Mouse (Mus musculus) bone marrow macrophage, adult 2 months (primary cell): ENCODE data around the gene Snx18. TPM values are rescaled to one million over a fixed set of nuclear protein-coding genes. Genes with fewer than 3 reads are reported as not detected.

Experiments
- H3K27ac ChIP-seq: 2 replicates; pipeline ENCODE4 v1.5.1; 2012; ENCODE audit warnings: low read depth, low read length; ENCODE audit not compliant: insufficient read depth
- H3K4me1 ChIP-seq: 2 replicates; pipeline ENCODE4 v1.6.1; 2012; ENCODE audit warnings: low read length; ENCODE audit not compliant: control insufficient read depth, insufficient read depth
- H3K4me3 ChIP-seq: 2 replicates; pipeline ENCODE4 v1.5.1; 2012; ENCODE audit warnings: mild to moderate bottlenecking, low read length, moderate library complexity; ENCODE audit not compliant: insufficient read depth
- CTCF ChIP-seq: IDR thresholded peaks from 2 replicates; pipeline ENCODE4 v1.5.1; 2012; ENCODE audit warnings: low read depth, mild to moderate bottlenecking, low read length, moderate library complexity
- POLR2A ChIP-seq: IDR thresholded peaks from 2 replicates; pipeline ENCODE4 v1.6.1; 2012; ENCODE audit warnings: mild to moderate bottlenecking, low read depth, low read length, borderline replicate concordance
- polyA plus RNA-seq: library from polyadenylated mRNA; stranded (reverse); fragments of >200 nt; gene quantifications from 2 replicates; pipeline ENCODE4 v1.2.4, GENCODE M21; 2012; ENCODE audit not compliant: missing spikeins, insufficient read depth, insufficient read length

The Snx18 gene
- polyA plus RNA-seq, 1 experiment, result 27.1 TPM

DNA sequence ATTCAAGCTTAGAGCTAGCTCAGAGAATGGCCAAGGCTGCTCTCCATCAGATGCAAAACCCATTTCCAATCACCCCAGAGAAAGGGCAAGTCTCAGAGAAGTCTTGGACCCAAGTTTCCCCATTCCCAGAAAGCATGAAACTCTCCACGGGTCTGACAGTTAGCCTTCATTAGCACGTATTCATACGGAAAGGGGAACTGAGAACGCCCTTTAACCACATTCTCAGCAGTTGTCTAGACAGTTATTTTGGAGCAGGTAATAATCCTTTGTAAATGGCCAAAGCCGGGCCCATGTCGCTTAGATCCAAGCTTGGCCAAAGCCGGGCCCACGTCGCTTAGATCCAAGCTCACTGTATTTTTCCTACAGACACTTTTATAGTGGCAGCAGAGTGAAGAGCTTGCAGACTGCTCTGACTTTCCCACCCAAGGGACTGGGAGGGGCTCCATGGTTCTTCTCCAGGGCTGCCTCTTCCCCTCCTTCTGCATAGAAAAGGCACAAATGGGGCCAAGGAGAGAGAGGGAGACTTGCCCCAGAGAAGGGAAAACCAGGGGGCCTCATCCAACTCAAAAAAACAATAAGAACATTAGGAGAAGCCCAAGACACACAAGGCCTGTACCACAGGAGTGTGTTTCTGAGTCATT, 46.2 kb downstream of the Snx18 start:
- Histone ChIP-seq H3K4me3 (no peak overlapping the region), H3K4me1 (peaks cover 10% of the 10 kb centered on the region), H3K27ac (no peak overlapping the region)
- no peak for TF ChIP-seq POLR2A
- TF ChIP-seq CTCF, result no peak

DNA sequence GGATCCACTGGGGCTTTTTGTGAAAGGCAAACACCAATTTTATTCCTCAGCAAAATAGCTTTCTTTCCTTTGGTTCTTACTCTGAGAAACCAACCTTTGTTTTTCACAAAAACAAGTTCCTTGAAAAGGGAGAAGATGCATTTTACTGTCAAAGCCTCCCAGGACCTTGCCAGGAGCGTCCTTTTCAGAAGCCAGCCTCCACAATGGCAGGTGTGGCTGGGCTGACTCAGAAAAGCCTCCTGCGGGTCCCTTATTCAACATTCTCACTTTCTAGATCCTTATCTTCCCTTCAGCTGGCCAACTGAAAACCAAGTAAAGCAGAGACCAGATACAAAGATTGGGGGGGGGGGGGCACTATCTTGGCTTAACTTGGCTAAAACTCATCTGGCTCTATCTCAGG, 48.8 kb downstream of the Snx18 start:
- Histone ChIP-seq H3K4me1 (peaks cover 10% of the 10 kb centered on the region), H3K4me3 (no peak overlapping the region), H3K27ac (no peak overlapping the region)
- TF ChIP-seq CTCF (no peak), POLR2A (no peak)

DNA sequence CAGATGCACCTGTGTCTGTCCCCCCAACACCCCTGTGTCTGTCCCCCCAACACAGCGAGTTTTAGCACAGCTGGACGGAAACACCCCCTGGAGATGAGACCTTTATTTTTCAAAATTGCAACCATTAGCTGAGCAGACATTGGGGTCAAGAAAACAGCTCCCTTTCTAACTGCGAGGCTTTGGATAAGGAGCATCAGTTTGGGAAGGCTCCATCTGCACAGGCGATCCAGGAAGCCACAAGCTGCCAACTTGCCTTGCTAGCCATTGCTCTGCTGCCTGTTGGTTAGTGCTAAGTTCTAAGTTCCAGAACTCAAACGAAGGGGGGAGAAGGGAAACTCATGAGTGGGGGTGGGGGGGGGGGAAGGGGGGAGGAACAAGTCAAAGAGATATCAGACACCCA, 51.4 kb downstream of the Snx18 start:
- no peak overlapping the region for H3K27ac ChIP-seq
- H3K4me1 ChIP-seq, result peaks cover 6% of the 10 kb centered on the region
- no peak for TF ChIP-seq POLR2A
- no peak for TF ChIP-seq CTCF
- no peak overlapping the region for H3K4me3 ChIP-seq

DNA sequence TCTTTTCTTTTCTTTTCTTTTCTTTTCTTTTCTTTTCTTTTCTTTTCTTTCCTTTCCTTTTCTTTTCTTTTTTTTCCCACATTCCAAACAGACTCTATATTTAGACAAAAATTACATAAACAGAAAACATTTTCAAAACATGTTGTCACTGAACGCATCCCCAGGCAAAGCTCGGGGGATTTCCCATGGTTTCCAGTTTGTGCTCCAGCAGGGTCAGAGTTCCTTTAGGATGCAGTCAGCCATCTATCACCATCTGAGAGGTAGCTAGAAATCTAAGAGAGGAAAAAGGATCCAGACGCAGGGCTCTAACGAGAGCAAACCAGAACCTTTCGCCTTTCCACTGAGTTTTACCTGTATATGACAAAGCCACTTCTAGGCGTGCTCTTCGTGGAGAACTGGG, 52.0 kb downstream of the Snx18 start:
- Histone ChIP-seq H3K27ac (no peak overlapping the region), H3K4me1 (peaks cover under 1% of the 10 kb centered on the region), H3K4me3 (no peak overlapping the region)
- TF ChIP-seq CTCF (no peak), POLR2A (no peak)

DNA sequence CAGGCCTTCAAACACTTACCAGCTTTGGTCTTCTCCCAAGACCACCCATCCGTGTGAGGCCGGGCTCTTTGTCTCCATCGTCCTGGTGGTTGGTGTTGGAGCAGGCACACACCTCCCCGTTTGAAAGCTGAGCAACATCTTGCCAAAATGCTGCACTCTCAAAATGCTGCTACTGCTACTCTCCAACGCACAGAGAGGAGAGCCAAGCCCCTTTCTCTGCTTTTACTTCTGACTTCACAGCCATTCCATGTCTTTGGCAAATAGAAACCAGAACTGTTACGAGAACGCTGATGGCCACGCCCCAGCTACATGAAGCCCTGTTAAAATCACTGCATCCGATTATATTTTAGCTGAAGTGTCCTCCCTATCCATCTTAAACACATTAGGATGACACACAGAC, 58.7 kb downstream of the Snx18 start:
- no peak overlapping the region for H3K27ac ChIP-seq
- no peak overlapping the region for H3K4me3 ChIP-seq
- no peak for TF ChIP-seq CTCF
- no peak for TF ChIP-seq POLR2A
- no peaks in the 10 kb centered on the region for H3K4me1 ChIP-seq

GRCm38 (mm10) chr13:113556538-113556937, 61.8 kb downstream of the Snx18 start:
- Histone ChIP-seq H3K27ac (no peak overlapping the region), H3K4me3 (no peak overlapping the region), H3K4me1 (peaks cover 6% of the 10 kb centered on the region)
- TF ChIP-seq CTCF, result no peak
- TF ChIP-seq POLR2A, result no peak

- Histone ChIP-seq H3K4me1 (peaks cover 6% of the 10 kb centered on the region), H3K4me3 (no peak overlapping the region), H3K27ac (no peak overlapping the region)
- TF ChIP-seq POLR2A (no peak), CTCF (no peak)
These were observed 63.1 kb downstream of the Snx18 start for GRCm38 (mm10) chr13:113555226-113555625.

DNA sequence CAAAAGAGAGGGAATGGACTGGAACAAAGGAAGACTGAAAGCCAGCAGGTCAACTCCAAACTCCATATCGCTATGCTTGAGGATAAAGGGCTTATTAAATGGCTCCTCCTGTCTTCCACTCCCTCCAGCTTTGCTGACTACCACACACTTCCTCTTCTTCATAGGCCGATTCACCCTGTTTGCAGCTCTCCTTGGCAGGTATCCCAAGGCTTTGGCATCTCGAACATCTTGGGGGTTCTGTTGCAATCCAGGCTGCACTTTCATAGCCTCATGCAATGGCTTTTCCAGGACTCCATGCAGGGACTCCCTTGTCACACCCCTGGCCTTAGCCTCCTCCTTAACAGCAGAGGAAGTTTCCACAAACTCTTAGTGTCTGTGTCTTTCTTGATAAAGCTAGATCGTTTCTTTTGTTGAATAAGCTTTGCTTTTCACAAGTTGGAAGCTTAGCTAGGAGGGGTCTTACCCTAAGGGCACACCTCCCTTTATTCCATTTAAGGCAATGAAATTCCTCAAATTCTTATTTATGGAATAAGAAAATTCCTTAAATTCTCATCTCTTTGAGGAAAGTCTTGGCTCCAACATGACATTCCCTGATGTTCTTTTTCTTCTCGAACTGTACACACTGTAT, 64.6 kb downstream of the Snx18 start:
- Histone ChIP-seq H3K27ac (no peak overlapping the region), H3K4me3 (no peak overlapping the region), H3K4me1 (peaks cover 11% of the 10 kb centered on the region)
- no peak for TF ChIP-seq CTCF
- TF ChIP-seq POLR2A, result no peak

DNA sequence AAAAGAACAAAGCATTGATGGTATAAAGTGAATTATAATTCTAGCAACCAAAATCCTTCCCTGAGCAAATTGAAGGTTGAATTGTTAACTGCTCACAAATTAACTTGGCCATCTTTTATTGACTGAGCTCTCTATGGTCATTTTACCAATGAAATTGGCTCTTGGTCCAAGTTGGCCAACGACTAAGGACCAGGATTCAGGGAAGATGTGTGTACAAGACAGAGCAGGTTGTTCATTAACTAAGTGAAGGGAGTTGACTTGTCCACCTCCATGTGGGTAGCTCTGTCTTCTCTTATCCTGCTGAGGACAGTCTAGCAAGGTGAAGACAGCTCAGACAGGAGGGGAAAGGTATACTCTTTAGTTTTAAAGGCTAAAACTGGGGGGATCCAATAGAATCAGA, 66.0 kb downstream of the Snx18 start:
- Histone ChIP-seq H3K27ac (no peak overlapping the region), H3K4me3 (no peak overlapping the region), H3K4me1 (peaks cover 21% of the 10 kb centered on the region)
- TF ChIP-seq CTCF (no peak), POLR2A (no peak)

DNA sequence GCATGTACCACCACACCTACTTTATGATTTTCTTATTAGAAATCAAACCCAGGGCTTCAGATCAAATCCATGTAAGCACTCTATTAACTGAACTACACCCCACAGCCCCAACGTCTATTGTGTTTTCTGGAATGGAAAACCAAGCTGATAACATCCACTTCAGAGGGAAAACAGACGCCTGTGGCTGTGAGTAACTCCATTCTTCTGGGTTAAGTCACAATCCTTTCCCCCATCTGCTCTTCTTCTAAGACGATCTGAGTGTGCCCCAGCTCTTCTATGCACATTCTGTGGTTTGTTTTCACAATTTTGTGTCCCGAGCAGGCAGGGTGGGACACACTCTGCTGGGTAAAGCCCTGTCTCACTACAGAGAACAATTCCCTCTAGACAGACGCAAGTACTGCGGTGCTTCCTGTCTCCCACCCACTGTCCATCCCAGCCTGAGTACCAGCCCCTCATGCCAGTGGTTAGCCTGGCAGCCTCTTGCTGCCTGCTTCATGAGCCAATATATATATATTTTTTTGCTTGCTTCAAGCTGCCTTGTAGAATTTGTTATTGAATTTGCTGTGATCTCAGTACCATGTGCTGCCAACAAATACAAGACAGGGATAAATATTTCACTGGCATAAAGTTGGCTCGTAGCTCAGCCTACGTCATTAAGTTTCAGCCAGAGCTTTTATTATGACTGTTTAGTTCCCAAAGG, 67.3 kb downstream of the Snx18 start:
- Histone ChIP-seq H3K27ac (no peak overlapping the region), H3K4me1 (peaks cover 27% of the 10 kb centered on the region)

More for the DNA sequence above, 67.3 kb downstream of the Snx18 start:
- no peak overlapping the region for H3K4me3 ChIP-seq
- TF ChIP-seq POLR2A (no peak), CTCF (no peak)
